Mouse (Mus musculus) olfactory bulb, adult 2 months (tissue): Measurements from ENCODE around the gene Top2a.

ENCODE experiments used
- CTCF ChIP-seq: fragments of 200-500 bp; IDR thresholded peaks from 2 replicates; pipeline ENCODE4 v1.5.1; 2012; ENCODE audit warnings: low read depth, mild to moderate bottlenecking, low read length, moderate library complexity; ENCODE audit not compliant: insufficient read depth
- POLR2A ChIP-seq: fragments of 200-500 bp; IDR thresholded peaks from 2 replicates; pipeline ENCODE4 v1.6.1; 2012; ENCODE audit warnings: mild to moderate bottlenecking, low read depth, low read length, moderate library complexity; ENCODE audit not compliant: insufficient read depth

- no peak for TF ChIP-seq CTCF
- no peak for TF ChIP-seq POLR2A
Observed at GRCm38 (mm10) chr11:98982773-98983133, 41.2 kb downstream of the Top2a start, which contains the start of gene Gjd3.
